Mouse (Mus musculus): ENCODE data around the gene Siah2. TPM values are rescaled to one million over a fixed set of nuclear protein-coding genes. Genes with fewer than 3 reads are reported as not detected.

Siah2 gene
- total RNA-seq, 1 experiment from 2014 or later, result 16.8 TPM

Other genes with a start within 250 kb of the Siah2 start
- 52.9 to 62.9 TPM (median 60.4 TPM) in 3 replicates for gene Eif2a, start 166.6 kb downstream of the Siah2 start, total RNA-seq (2017)
- gene Serp1, start 166.5 kb downstream of the Siah2 start, total RNA-seq (2017), result 138 to 231 TPM (median 205 TPM) in 3 replicates
- 192 to 279 TPM (median 244 TPM) in 3 replicates for gene Selenot, start 115.8 kb downstream of the Siah2 start, total RNA-seq (2017)
- not detected in 3 replicates for gene Erich6, start 55.2 kb downstream of the Siah2 start, total RNA-seq (2017)
- not detected in 3 replicates for gene Mindy4b-ps, start 129.9 kb upstream of the Siah2 start, total RNA-seq (2017)
- gene Clrn1, start 192.9 kb upstream of the Siah2 start, total RNA-seq (2017), result not detected in 3 replicates

All from monocyte, adult 5-6 weeks (primary cell).